Comparison of ENCODE assay signal across 46 mouse cellular contexts in the genomic region with DNA sequence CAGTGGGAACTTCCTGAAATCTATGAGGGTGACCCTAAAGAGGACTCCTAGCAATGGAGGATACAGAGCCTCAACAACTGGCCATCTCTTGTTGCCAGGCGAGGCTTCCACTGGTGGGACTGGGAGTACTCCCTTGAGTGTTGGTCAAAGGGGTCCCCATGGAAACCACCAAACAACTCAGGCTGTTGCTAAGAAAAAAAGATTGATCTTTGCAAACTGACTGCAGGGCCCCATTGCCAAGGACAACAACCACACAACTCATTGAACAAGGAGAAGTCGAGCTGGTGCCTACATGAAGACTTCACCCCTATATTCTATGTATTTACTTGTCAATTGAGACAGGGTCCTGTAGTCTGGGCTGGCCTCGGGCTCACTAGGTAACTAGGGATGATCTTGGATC. TPM values are rescaled to one million over a fixed set of nuclear protein-coding genes. Genes with fewer than 3 reads are reported as not detected.
"Had no signal": no experiment of that assay in that cellular context is flagged by ENCODE, and none has a peak within 500 bp of the region (broad histone marks: within the 10 kb centered on the region; RNA-seq: fewer than 3 reads in every experiment).

No protein-coding gene starts in this region.

- ATAC-seq: liver, embryonic 12.5 days; liver, postnatal 0 days; lung, postnatal 0 days; midbrain, embryonic 13.5 days; midbrain, embryonic 16.5 days had no signal

- H3K4me1 ChIP-seq: limb, embryonic 10.5 days; limb, embryonic 15.5 days; liver, embryonic 12.5 days; liver, embryonic 13.5 days; liver, embryonic 15.5 days; lung, embryonic 15.5 days; midbrain, embryonic 12.5 days; midbrain, embryonic 13.5 days had no signal

- H3K27ac ChIP-seq: left cerebral cortex, adult 2 months; limb, embryonic 10.5 days; limb, embryonic 12.5 days; limb, embryonic 13.5 days; limb, embryonic 15.5 days; liver, embryonic 12.5 days; liver, embryonic 13.5 days; liver, embryonic 14.5 days; liver, embryonic 15.5 days; lung, embryonic 15.5 days; macrophage; midbrain, embryonic 10.5 days; midbrain, embryonic 12.5 days; midbrain, embryonic 13.5 days had no signal

- H3K27me3 ChIP-seq: limb, embryonic 15.5 days; liver, embryonic 13.5 days; lung, embryonic 15.5 days had no signal

- DNase-seq: left cerebral cortex, postnatal 4 days; liver; liver, embryonic 13.5 days; liver, postnatal 0 days; lung, adult 18-20 months; lung, adult 2 months; lung, embryonic 14.5 days; lung, postnatal 10 days; lung, postnatal 14 days; lung, postnatal 36 days; lung, postnatal 4 days; midbrain, embryonic 14.5 days had no signal

- H3K4me3 ChIP-seq: left cerebral cortex, adult 2 months; limb, embryonic 10.5 days; limb, embryonic 12.5 days; limb, embryonic 13.5 days; limb, embryonic 15.5 days; liver, embryonic 12.5 days; liver, embryonic 13.5 days; liver, embryonic 15.5 days; lung, embryonic 15.5 days; megakaryocyte, embryonic 14.5 days; midbrain, embryonic 10.5 days; midbrain, embryonic 12.5 days; midbrain, embryonic 13.5 days; myocyte had no signal

- H3K9me3 ChIP-seq: limb, embryonic 10.5 days; limb, embryonic 13.5 days; limb, embryonic 15.5 days; liver, embryonic 12.5 days; liver, embryonic 13.5 days; liver, embryonic 15.5 days; lung, embryonic 15.5 days; megakaryocyte, embryonic 14.5 days; midbrain, embryonic 10.5 days; midbrain, embryonic 12.5 days; midbrain, embryonic 13.5 days had no signal

- H3K36me3 ChIP-seq: limb, embryonic 10.5 days; limb, embryonic 12.5 days; limb, embryonic 13.5 days; limb, embryonic 15.5 days; liver, embryonic 12.5 days; liver, embryonic 13.5 days; liver, embryonic 15.5 days; lung, embryonic 15.5 days; midbrain, embryonic 10.5 days; midbrain, embryonic 12.5 days; midbrain, embryonic 13.5 days had no signal

- H3K9ac ChIP-seq: limb, embryonic 12.5 days; limb, embryonic 13.5 days; limb, embryonic 15.5 days; liver, embryonic 12.5 days; liver, embryonic 13.5 days; liver, embryonic 14.5 days; liver, embryonic 15.5 days; liver, postnatal 0 days; lung, embryonic 14.5 days; lung, embryonic 15.5 days; midbrain, embryonic 12.5 days; midbrain, embryonic 13.5 days had no signal

- H3K4me2 ChIP-seq: limb, embryonic 12.5 days; limb, embryonic 13.5 days; limb, embryonic 15.5 days; liver, embryonic 11.5 days; liver, embryonic 12.5 days; liver, embryonic 13.5 days; liver, embryonic 15.5 days; lung, embryonic 14.5 days; lung, embryonic 15.5 days; midbrain, embryonic 12.5 days; midbrain, embryonic 13.5 days had no signal

RNA-seq across cellular contexts. Expression of gene Kcnk18, which starts 2.1 kb away (rescaled TPM):
- total RNA-seq: left cerebral cortex, adult 2 months; left cerebral cortex, adult 8-10 months; left cerebral cortex, postnatal 10 days; left cerebral cortex, postnatal 14 days; left cerebral cortex, postnatal 25 days; left cerebral cortex, postnatal 36 days; left cerebral cortex, postnatal 4 days; liver, adult 2 months; megakaryocyte progenitor cell, adult 5-6 weeks; megakaryocyte, adult 5-6 weeks; megakaryocyte-erythroid progenitor cell, adult 5-6 weeks; midbrain, postnatal 0 days; monocyte, adult 5-6 weeks had no signal
- polyA plus RNA-seq: limb, embryonic 10.5 days; limb, embryonic 11.5 days; limb, embryonic 12.5 days; limb, embryonic 14.5 days; limb, embryonic 15.5 days; liver, adult 2 months; liver, embryonic 11.5 days; liver, embryonic 12.5 days; liver, embryonic 13.5 days; liver, embryonic 14.5 days; liver, embryonic 15.5 days; liver, embryonic 16.5 days; liver, postnatal 0 days; lung, adult 2 months; lung, embryonic 14.5 days; lung, embryonic 15.5 days; lung, embryonic 16.5 days; lung, postnatal 0 days; macrophage; midbrain, embryonic 10.5 days; midbrain, embryonic 12.5 days; midbrain, embryonic 13.5 days; midbrain, embryonic 14.5 days; midbrain, embryonic 16.5 days; midbrain, postnatal 0 days; myocyte; neural tube, embryonic 11.5 days had no signal

RNA-seq across cellular contexts. Expression of gene Vax1, which starts 47.0 kb away (rescaled TPM):
- total RNA-seq: liver, adult 2 months; megakaryocyte progenitor cell, adult 5-6 weeks; megakaryocyte, adult 5-6 weeks; megakaryocyte-erythroid progenitor cell, adult 5-6 weeks; midbrain, postnatal 0 days; monocyte, adult 5-6 weeks had no signal
- polyA plus RNA-seq: limb, embryonic 10.5 days; limb, embryonic 11.5 days; limb, embryonic 12.5 days; limb, embryonic 15.5 days; liver, adult 2 months; liver, embryonic 11.5 days; liver, embryonic 12.5 days; liver, embryonic 13.5 days; liver, embryonic 14.5 days; liver, embryonic 15.5 days; liver, embryonic 16.5 days; liver, postnatal 0 days; lung, adult 2 months; lung, embryonic 14.5 days; lung, embryonic 15.5 days; lung, embryonic 16.5 days; lung, postnatal 0 days; macrophage; midbrain, embryonic 14.5 days; myocyte; neural tube, embryonic 11.5 days had no signal
